Mouse (Mus musculus) heart, postnatal 10 days (tissue): ENCODE results near the gene Gm44965. TPM values are rescaled to one million over a fixed set of nuclear protein-coding genes. Genes with fewer than 3 reads are reported as not detected.
"Not testable (repeated sequence)": the region's sequence is repeated elsewhere in the genome, so short reads cannot be mapped to it uniquely, and the experiment has no call there.

ENCODE experiments used
- DNase-seq, 2 experiments: peaks; one replicate each; pipeline ENCODE4 v3.0.0; 2021
- intact Hi-C: fragments of 180-260 bp; cut with DNase I; formaldehyde crosslinking; loops from one replicate; pipeline ENCODE4 v1.15.1; 2025
- total RNA-seq, 2 experiments: library from RNA; stranded (reverse); gene quantifications; 2 replicates each; pipeline ENCODE4 v1.2.3; 2021

The Gm44965 gene
- total RNA-seq, 2 experiments from 2014 or later: 5.4 TPM; not detected in 1

DNA sequence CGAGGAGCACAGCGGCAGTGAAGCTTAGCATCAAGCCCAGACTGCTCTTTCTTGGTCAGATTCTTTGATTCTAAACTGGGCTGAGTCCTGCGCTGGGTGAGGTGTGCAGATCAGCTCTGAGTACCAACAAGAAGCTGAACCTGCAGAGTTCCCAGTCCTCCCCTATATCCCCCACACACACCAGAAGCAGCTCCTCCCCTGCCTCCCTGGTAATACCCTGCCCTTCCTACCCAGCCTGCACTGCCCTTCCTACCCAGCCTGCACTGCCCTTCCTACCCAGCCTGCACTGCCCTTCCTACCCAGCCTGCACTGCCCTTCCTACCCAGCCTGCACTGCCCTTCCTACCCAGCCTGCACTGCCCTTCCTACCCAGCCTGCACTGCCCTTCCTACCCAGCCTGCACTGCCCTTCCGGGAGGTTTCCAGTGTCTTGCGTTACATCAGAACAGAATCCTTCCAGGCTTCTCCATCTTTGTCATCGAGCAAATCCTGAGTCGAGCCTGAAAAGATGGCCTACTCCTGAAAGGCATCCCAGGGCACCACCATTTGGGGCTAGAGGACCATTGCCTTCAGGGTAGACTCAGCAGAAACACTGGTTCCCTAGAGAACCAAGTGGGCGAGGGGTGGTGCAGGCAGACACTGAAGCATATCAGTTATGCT lies 28.6 kb downstream of the Gm44965 start:
- DNase-seq, intact Hi-C loops: not testable (repeated sequence)

DNA sequence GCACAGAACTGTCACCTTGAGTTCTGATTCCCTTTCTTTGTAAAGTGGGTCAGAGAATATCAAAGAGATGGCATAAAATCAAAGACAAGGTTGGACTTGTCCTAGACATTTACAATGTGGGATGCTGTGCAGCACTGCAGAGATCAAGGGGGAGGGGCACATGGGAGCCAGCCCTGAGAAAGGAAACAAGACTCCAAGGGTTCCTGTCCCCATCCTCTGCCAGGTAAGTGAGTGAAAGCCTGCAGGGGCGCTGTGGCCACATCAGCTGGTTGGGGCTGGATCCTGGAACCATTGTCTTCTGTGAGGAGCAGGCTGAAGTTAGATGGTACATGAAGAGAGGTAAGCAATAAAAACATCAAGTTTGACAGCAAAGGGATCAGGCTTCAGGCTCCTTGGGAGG lies 29.7 kb downstream of the Gm44965 start:
- DNase-seq: no peak
- intact Hi-C loops: no loop called here

DNA sequence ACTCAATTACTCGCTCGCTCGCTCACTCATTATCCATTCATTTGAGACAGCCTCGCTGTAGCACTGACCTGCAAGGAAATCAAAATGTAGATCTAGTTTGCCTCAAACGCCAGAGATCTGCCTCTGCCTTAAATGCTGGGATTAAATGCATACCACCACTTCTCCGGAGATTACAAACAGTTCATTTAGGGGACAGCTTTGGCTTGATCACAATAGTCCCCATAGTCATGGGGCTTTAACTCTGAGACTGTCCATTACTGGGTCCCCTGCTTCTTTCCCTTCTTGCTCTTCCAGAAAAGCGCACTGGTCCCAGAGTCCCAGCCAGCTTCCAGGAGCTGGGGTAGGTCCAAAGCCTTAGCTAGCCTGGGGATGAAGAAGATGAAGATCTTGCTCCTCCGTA lies 32.7 kb downstream of the Gm44965 start, which contains the start of gene AI854703:
AI854703 (plus strand) TSS at position 301 of the 400 bp plus-strand sequence.
- intact Hi-C loops: loop anchor here (2.0 kb wide), 1 partner anchor 24 kb away; the partner anchor contains the start of gene Zfp775
- no peak for DNase-seq

- intact Hi-C loops: loop anchor here (2.0 kb wide), 1 partner anchor 24 kb away; the partner anchor contains the start of gene Zfp775
Measured at GRCm38 (mm10) chr6:48626984-48627383, 33.2 kb downstream of the Gm44965 start.

GRCm38 (mm10) chr6:48627511-48627924 lies 33.8 kb downstream of the Gm44965 start:
- intact Hi-C loops: loop anchor here (2.0 kb wide), 1 partner anchor 25 kb away; the partner anchor contains the start of gene Zfp775
- DNase-seq: no peak

More at GRCm38 (mm10) chr6:48626984-48627383, 33.2 kb downstream of the Gm44965 start:
- DNase-seq: peak; percentile 52 to 60

GRCm38 (mm10) chr6:48628377-48628776 lies 34.6 kb downstream of the Gm44965 start:
- DNase-seq: no peak

GRCm38 (mm10) chr6:48628808-48629660 lies 35.3 kb downstream of the Gm44965 start:
- DNase-seq: peak in 1 of 2 experiments; percentile 14
- intact Hi-C loops: no loop called here

More at GRCm38 (mm10) chr6:48628377-48628776, 34.6 kb downstream of the Gm44965 start:
- intact Hi-C loops: no loop called here

DNA sequence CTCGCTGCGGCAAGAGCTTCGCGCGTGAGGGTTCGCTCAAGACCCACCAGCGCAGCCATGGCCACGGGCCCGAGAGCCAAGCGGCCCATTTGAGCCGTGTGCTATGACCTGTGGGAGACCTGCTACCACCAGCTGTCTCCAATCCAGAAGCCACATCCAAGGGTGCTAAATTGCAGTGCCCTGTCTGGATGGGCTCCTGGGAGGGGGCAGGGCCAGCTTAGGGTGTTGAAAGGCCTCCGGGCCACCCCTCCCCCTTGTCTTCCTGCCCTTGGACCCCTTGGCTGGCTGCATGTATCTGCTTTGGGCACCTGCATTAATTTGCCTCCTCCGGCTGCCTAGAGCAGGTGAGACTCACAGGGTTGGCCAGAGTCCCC lies 35.9 kb downstream of the Gm44965 start:
- intact Hi-C loops: no loop called here
- no peak for DNase-seq

- DNase-seq: no peak
- intact Hi-C loops: no loop called here
Measured at GRCm38 (mm10) chr6:48630831-48631230, 37.1 kb downstream of the Gm44965 start.

DNA sequence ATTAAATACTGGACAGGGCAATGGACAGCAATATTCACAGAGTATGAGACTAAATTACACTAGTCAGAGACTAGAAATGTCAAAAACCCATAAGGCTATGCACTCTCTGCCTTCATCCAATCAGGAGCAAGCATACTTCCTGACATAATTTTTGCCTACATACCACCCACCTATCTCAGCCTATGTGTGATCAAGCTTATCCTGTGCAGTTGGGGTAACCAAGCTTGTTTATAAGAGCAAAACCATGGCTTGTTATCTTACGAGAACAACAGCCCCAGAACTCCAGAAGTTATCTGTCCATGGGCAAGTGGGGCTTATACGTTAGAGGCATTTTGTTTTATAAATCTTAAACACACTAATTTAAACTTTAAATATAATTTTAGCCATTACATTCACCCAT lies 41.4 kb downstream of the Gm44965 start:
- intact Hi-C loops: no loop called here

GRCm38 (mm10) chr6:48636515-48636914 lies 42.8 kb downstream of the Gm44965 start:
- peak; percentile 52 to 71 for DNase-seq
- intact Hi-C loops: no loop called here

More for the DNA sequence above, 41.4 kb downstream of the Gm44965 start:
- DNase-seq: no peak

GRCm38 (mm10) chr6:48637811-48638500 lies 44.2 kb downstream of the Gm44965 start:
- intact Hi-C loops: no loop called here
- DNase-seq: no peak

GRCm38 (mm10) chr6:48638553-48638952 lies 44.8 kb downstream of the Gm44965 start:
- intact Hi-C loops: no loop called here
- no peak for DNase-seq

- intact Hi-C loops: loop anchor here (2.0 kb wide), 1 partner anchor 59 kb away; no protein-coding TSS in a partner anchor
- DNase-seq: no peak
Measured at GRCm38 (mm10) chr6:48641391-48641790, 47.6 kb downstream of the Gm44965 start.

DNA sequence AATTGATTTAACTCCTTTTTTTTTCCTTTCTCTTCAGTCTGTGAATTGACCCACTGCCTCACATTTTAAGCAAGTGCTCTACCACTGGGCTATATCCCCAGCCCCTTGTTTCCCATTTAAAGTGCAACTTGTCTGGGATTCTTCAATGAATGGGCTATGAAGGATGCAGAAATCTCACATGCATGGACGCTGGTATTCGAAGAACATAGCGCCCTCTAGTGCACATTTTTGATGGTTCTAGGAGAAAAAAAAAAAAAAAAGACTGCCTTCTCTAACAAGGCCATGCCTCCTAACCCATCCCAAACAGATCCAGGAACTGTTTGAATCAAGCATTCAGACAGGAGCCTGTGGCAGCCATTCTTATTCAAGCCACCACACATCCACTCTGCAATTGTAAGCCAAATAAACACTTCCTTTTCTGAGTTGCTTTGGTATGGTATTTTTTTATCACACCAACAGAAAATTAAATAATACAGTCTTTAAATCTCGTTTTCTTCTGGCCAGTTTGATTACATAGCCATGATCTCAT lies 49.1 kb downstream of the Gm44965 start:
- intact Hi-C loops: loop anchor here (1.0 to 2.0 kb wide), 2 partner anchors 104 to 465 kb away; no protein-coding TSS in a partner anchor

DNA sequence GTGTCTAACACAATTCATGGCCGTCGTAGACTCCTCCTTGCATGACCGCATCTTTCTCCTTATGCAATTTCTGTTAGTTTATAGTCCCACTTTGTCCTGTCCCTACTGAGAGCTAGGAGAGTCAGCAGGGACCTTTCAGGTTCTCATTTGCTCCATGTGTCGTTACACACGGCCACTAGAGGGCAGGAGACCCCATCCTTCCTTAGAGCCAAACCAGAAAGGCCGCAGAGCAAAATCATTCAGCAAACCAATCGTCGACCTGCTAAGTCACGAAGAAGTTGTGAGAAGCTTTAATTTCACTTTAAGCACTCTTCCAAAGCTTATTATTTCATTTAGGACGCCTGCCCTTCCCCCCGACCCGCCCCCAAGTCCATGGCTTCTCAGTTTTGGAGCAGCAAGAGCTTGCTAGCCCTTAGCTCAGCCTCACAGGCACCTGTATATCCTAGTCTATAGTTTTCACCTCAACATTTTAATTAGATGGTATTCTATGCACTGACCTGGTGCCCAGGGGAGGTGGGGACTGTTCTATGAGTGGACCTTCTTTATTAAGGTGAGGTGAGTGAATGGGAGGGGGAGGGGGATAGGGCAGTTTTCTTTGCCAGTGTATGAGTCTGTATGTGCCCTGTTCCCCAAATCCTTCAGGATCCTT lies 52.0 kb downstream of the Gm44965 start:
- peak; percentile 79 to 85 for DNase-seq
- intact Hi-C loops: loop anchor here (1.0 to 5.0 kb wide), 5 partner anchors 37 to 312 kb away; partner anchors contain the start of gene Gimap4

More for the DNA sequence above, 49.1 kb downstream of the Gm44965 start:
- peak; percentile 43 to 74 for DNase-seq

DNA sequence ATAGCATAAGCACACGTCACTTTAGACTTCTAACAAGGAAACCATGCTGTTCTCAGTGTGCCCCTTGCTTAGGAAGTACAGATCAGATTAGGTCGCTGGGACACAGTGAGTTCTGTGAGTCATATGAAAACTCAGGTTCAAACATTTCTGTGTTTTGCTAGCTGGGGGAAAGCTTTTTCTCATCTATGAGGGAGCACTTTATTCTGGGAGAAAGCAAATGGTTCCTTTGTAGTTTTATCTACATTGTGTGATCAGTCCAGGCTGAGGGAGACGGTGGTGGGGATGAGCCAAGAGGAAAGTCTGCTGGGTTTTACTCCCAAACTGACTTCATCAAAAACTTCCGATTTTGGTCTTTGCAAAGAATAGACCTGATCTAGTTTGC lies 52.6 kb downstream of the Gm44965 start:
- intact Hi-C loops: loop anchor here (2.0 to 5.0 kb wide), 4 partner anchors 36 to 311 kb away; partner anchors contain the start of gene Gimap4

GRCm38 (mm10) chr6:48646995-48647394 lies 53.3 kb downstream of the Gm44965 start, which contains the start of gene Gimap8:
Gene Gimap8 (plus strand): TSS chr6:48647234.
- DNase-seq: peak; percentile 65 to 71

More for the DNA sequence above, 52.6 kb downstream of the Gm44965 start:
- no peak for DNase-seq

DNA sequence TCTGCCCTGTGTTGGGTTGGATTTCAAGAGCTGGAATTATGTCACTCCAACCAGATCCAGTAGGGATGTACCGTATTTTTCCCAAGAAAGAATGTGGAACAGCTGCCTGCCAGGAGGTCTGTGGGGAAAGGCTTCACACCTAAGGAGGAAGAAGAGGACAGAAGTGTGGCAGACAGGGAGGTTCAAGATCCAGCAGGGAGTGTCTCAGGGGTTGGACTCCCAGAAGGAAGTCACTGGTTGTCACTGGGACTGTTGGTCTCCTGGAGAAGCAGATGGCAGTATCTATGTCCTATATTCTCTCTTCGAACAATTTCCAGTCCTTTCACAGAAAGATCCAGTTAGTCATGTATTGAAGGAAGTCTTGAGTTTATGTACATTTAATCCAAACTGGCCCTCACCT lies 53.9 kb downstream of the Gm44965 start:
- DNase-seq: no peak
- intact Hi-C loops: loop anchor here (1.0 to 5.0 kb wide), 5 partner anchors 35 to 310 kb away; partner anchors contain the start of genes Gimap4 and Gimap5

More at GRCm38 (mm10) chr6:48646995-48647394, 53.3 kb downstream of the Gm44965 start, which contains the start of gene Gimap8:
- intact Hi-C loops: loop anchor here (1.0 to 5.0 kb wide), 5 partner anchors 35 to 310 kb away; partner anchors contain the start of genes Gimap4 and Gimap5
